Mouse (Mus musculus) left cerebral cortex, postnatal 36 days (tissue): Measurements from ENCODE around the gene Brd7. TPM values are rescaled to one million over a fixed set of nuclear protein-coding genes. Genes with fewer than 3 reads are reported as not detected.

Experiments used
- DNase-seq, 2 experiments: peaks; one replicate each; pipeline ENCODE4 v3.0.0; 2021 to 2022; ENCODE audit warnings: low spot score in 2 of 2, mixed read lengths in 1 of 2
- intact Hi-C: fragments of 180-260 bp; cut with DNase I; formaldehyde crosslinking; loops from one replicate; pipeline ENCODE4 v1.15.1; 2025
- total RNA-seq, 2 experiments: library from RNA; stranded (reverse); gene quantifications; 2 replicates each; pipeline ENCODE4 v1.2.3; 2021

Brd7 gene
- 10 to 100 TPM; 48.2 to 66.4 TPM for total RNA-seq

- peak; percentile 89 to 94 for DNase-seq
- intact Hi-C loops, result loop anchor here (2.0 to 10.0 kb wide), 5 partner anchors 90 to 395 kb away; partner anchors contain the start of gene Nkd1
Observed at GRCm38 (mm10) chr8:88361708-88362428, at the start of gene Brd7. TSS of gene Brd7 (minus strand) at chr8:88362194.

GRCm38 (mm10) chr8:88411461-88411860 is 49.5 kb upstream of the Brd7 start:
- DNase-seq, result no peak
- intact Hi-C loops, result no loop called here

GRCm38 (mm10) chr8:88409401-88409940 is 47.5 kb upstream of the Brd7 start:
- DNase-seq, result no peak
- intact Hi-C loops, result no loop called here

- intact Hi-C loops, result no loop called here
- no peak for DNase-seq
Observed at GRCm38 (mm10) chr8:88407716-88408115, 45.7 kb upstream of the Brd7 start.

- intact Hi-C loops, result no loop called here
- no peak for DNase-seq
Observed at GRCm38 (mm10) chr8:88398060-88398459, 36.1 kb upstream of the Brd7 start.

GRCm38 (mm10) chr8:88393298-88393697 is 31.3 kb upstream of the Brd7 start:
- intact Hi-C loops, result no loop called here
- no peak for DNase-seq

- DNase-seq, result no peak
- intact Hi-C loops, result no loop called here
Observed at GRCm38 (mm10) chr8:88390749-88391148, 28.8 kb upstream of the Brd7 start.

- intact Hi-C loops, result no loop called here
Observed at GRCm38 (mm10) chr8:88388691-88389239, 26.8 kb upstream of the Brd7 start.

GRCm38 (mm10) chr8:88387874-88388273 is 25.9 kb upstream of the Brd7 start:
- intact Hi-C loops, result no loop called here
- DNase-seq, result no peak

More at GRCm38 (mm10) chr8:88388691-88389239, 26.8 kb upstream of the Brd7 start:
- DNase-seq, result no peak

GRCm38 (mm10) chr8:88383164-88383556 is 21.2 kb upstream of the Brd7 start:
- DNase-seq, result no peak
- intact Hi-C loops, result no loop called here

GRCm38 (mm10) chr8:88382311-88383163 is 20.5 kb upstream of the Brd7 start:
- DNase-seq, result no peak
- intact Hi-C loops, result no loop called here

- DNase-seq, result no peak
Observed at GRCm38 (mm10) chr8:88380497-88380896, 18.5 kb upstream of the Brd7 start.

GRCm38 (mm10) chr8:88376836-88377582 is 15.0 kb upstream of the Brd7 start:
- peak in 1 of 2 experiments; percentile 11 for DNase-seq
- intact Hi-C loops, result no loop called here

More at GRCm38 (mm10) chr8:88380497-88380896, 18.5 kb upstream of the Brd7 start:
- intact Hi-C loops, result no loop called here

- DNase-seq, result no peak
- intact Hi-C loops, result no loop called here
Observed at GRCm38 (mm10) chr8:88371522-88371921, 9.5 kb upstream of the Brd7 start.

- intact Hi-C loops, result loop anchor here (10.0 kb wide), 1 partner anchor 335 kb away; no protein-coding TSS in a partner anchor
- no peak for DNase-seq
Observed at GRCm38 (mm10) chr8:88369805-88370204, 7.8 kb upstream of the Brd7 start.

GRCm38 (mm10) chr8:88369221-88369620 is 7.2 kb upstream of the Brd7 start:
- intact Hi-C loops, result loop anchor here (10.0 kb wide), 1 partner anchor 336 kb away; no protein-coding TSS in a partner anchor

GRCm38 (mm10) chr8:88362446-88363150 is 604 bp upstream of the Brd7 start:
- DNase-seq, result no peak
- intact Hi-C loops, result loop anchor here (2.0 to 10.0 kb wide), 5 partner anchors 90 to 395 kb away; partner anchors contain the start of gene Nkd1

More at GRCm38 (mm10) chr8:88369221-88369620, 7.2 kb upstream of the Brd7 start:
- no peak for DNase-seq

- peak in 1 of 2 experiments; percentile 15 for DNase-seq
- intact Hi-C loops, result loop anchor here (5.0 to 10.0 kb wide), 4 partner anchors 91 to 396 kb away; partner anchors contain the start of gene Nkd1
Observed at GRCm38 (mm10) chr8:88361044-88361707, 818 bp downstream of the Brd7 start.
